23 mouse cellular contexts compared by ENCODE assay signal in genomic region chr10:22921035-22921965, GRCm38 (mm10).
DNase-seq lines count a peak whose midpoint lies in the region; ATAC-seq lines count a peak whose summit lies in the region.
"Had no signal": no experiment of that assay in that cellular context is flagged by ENCODE, and none has a peak within 500 bp of the region (broad histone marks: within the 10 kb centered on the region; RNA-seq: fewer than 3 reads in every experiment).

No protein-coding gene starts in this region.

- H3K4me2 ChIP-seq in heart, embryonic 14.5 days (ENCODE audit: low read length) = no peak overlapping the region
- peak overlapping the region; percentile 25; the same call in 1 of the 2 replicates for H3K4me2 ChIP-seq in kidney, embryonic 15.5 days
- no peak overlapping the region for H3K4me2 ChIP-seq in midbrain, embryonic 14.5 days (ENCODE audit: low read length)
- H3K4me2 ChIP-seq in midbrain, embryonic 11.5 days = no peak overlapping the region
- no peak overlapping the region for H3K4me2 ChIP-seq in stomach, embryonic 14.5 days (replicated peaks; ENCODE audit: low read depth, low read length)
- H3K4me2 ChIP-seq: hindbrain, embryonic 14.5 days; midbrain, embryonic 12.5 days; neural tube, embryonic 12.5 days had no signal

- 58% methylated on average over 11 of the region's 11 CpGs for WGBS in heart, embryonic 14.5 days
- 30% methylated on average over 11 of the region's 11 CpGs for WGBS in kidney, embryonic 15.5 days
- 71% methylated on average over 11 of the region's 11 CpGs for WGBS in midbrain, embryonic 14.5 days
- WGBS in midbrain, embryonic 11.5 days = 76% methylated on average over 11 of the region's 11 CpGs
- WGBS in stomach, embryonic 14.5 days = 43% methylated on average over 11 of the region's 11 CpGs

- intact Hi-C loops in heart, postnatal 14 days (cut with DNase I) = no loop called here

- H3K27ac ChIP-seq in heart, embryonic 14.5 days (replicated peaks in 1 of 2; ENCODE audit: control insufficient read depth in 1 of 2, insufficient read depth in 1 of 2, low read depth in 2 of 2, low read length in 2 of 2) = peak overlapping the region; percentile 21 to 33; a peak in 1 of 4 replicates
- H3K27ac ChIP-seq in kidney, embryonic 15.5 days = peak overlapping the region; percentile 89
- no peak overlapping the region for H3K27ac ChIP-seq in midbrain, embryonic 14.5 days (replicated peaks; ENCODE audit: low read depth, low read length)
- no peak overlapping the region for H3K27ac ChIP-seq in midbrain, embryonic 11.5 days (ENCODE audit: low read depth, low read length)
- H3K27ac ChIP-seq in stomach, embryonic 14.5 days (ENCODE audit: low read length) = peak overlapping the region; percentile 63; the same call in 1 of the 2 replicates
- H3K27ac ChIP-seq: heart, embryonic 10.5 days; hindbrain, embryonic 14.5 days; liver, embryonic 14.5 days; macrophage; midbrain, embryonic 12.5 days; neural tube, embryonic 12.5 days had no signal

- no peaks in the 10 kb centered on the region for H3K27me3 ChIP-seq in heart, embryonic 14.5 days (ENCODE audit: control insufficient read depth, insufficient read depth, low read length)
- H3K27me3 ChIP-seq in kidney, embryonic 15.5 days = no peaks in the 10 kb centered on the region
- no peaks in the 10 kb centered on the region for H3K27me3 ChIP-seq in midbrain, embryonic 14.5 days (ENCODE audit: control insufficient read depth, insufficient read depth, low read length)
- no peaks in the 10 kb centered on the region for H3K27me3 ChIP-seq in midbrain, embryonic 11.5 days (ENCODE audit: control insufficient read depth, insufficient read depth, low read length)
- no peaks in the 10 kb centered on the region for H3K27me3 ChIP-seq in stomach, embryonic 14.5 days (ENCODE audit: control insufficient read depth, insufficient read depth, low read length)
- H3K27me3 ChIP-seq: CH12.LX; midbrain, embryonic 12.5 days; neural tube, embryonic 12.5 days had no signal

- no peak overlapping the region for H3K9ac ChIP-seq in heart, embryonic 14.5 days (ENCODE audit: low read length)
- no peak overlapping the region for H3K9ac ChIP-seq in kidney, embryonic 15.5 days
- H3K9ac ChIP-seq in midbrain, embryonic 14.5 days (replicated peaks; ENCODE audit: low read length) = no peak overlapping the region
- no peak overlapping the region for H3K9ac ChIP-seq in midbrain, embryonic 11.5 days (ENCODE audit: low read length)
- no peak overlapping the region for H3K9ac ChIP-seq in stomach, embryonic 14.5 days (replicated peaks; ENCODE audit: low read depth, low read length)
- H3K9ac ChIP-seq: hindbrain, embryonic 14.5 days; liver, embryonic 14.5 days; midbrain, embryonic 12.5 days; neural tube, embryonic 12.5 days had no signal

- H3K4me1 ChIP-seq in heart, embryonic 14.5 days (ENCODE audit: control insufficient read depth in 2 of 2, insufficient read depth in 2 of 2, low read length in 2 of 2) = no peaks in the 10 kb centered on the region; a peak in 1 of 4 replicates
- H3K4me1 ChIP-seq in kidney, embryonic 15.5 days = peaks cover 17% of the 10 kb centered on the region
- H3K4me1 ChIP-seq in midbrain, embryonic 14.5 days (ENCODE audit: control insufficient read depth, insufficient read depth, low read length) = no peaks in the 10 kb centered on the region
- no peaks in the 10 kb centered on the region for H3K4me1 ChIP-seq in midbrain, embryonic 11.5 days (ENCODE audit: control insufficient read depth, insufficient read depth, low read length)
- peaks cover 28% of the 10 kb centered on the region for H3K4me1 ChIP-seq in stomach, embryonic 14.5 days (ENCODE audit: control insufficient read depth, insufficient read depth, low read length)
- H3K4me1 ChIP-seq: midbrain, embryonic 12.5 days; neural tube, embryonic 12.5 days had no signal

- DNase-seq in heart, postnatal 14 days = no peak
- DNase-seq in kidney, postnatal 14 days = no peak
- DNase-seq in midbrain, embryonic 14.5 days = peak; percentile 8
- DNase-seq in midbrain, embryonic 11.5 days (ENCODE audit: low spot score, missing footprints) = no peak
- DNase-seq: cerebellum, adult 18-20 months; cerebellum, postnatal 25 days; embryo, embryonic 11 days; gastrocnemius, postnatal 25 days; kidney, postnatal 25 days; right cerebral cortex, postnatal 14 days; thymus, postnatal 25 days had no signal

- H3K4me3 ChIP-seq in heart, embryonic 14.5 days (ENCODE audit: control insufficient read depth in 1 of 2, insufficient read depth in 1 of 2, low read depth in 1 of 2, low read length in 2 of 2) = no peak overlapping the region
- H3K4me3 ChIP-seq in kidney, embryonic 15.5 days (replicated peaks) = no peak overlapping the region
- H3K4me3 ChIP-seq in midbrain, embryonic 14.5 days (replicated peaks; ENCODE audit: low read depth, low read length) = no peak overlapping the region
- H3K4me3 ChIP-seq in midbrain, embryonic 11.5 days (ENCODE audit: low read depth, low read length) = no peak overlapping the region
- no peak overlapping the region for H3K4me3 ChIP-seq in stomach, embryonic 14.5 days (ENCODE audit: low read depth, low read length)
- H3K4me3 ChIP-seq: heart, embryonic 10.5 days; midbrain, embryonic 12.5 days; neural tube, embryonic 12.5 days had no signal

- no peak for ATAC-seq in heart, embryonic 14.5 days (ENCODE audit: insufficient number of reproducible peaks, insufficient read depth, low FRiP score, low read depth)
- peak; percentile 82 for ATAC-seq in kidney, embryonic 15.5 days (replicated peaks; ENCODE audit: low FRiP score)
- ATAC-seq in midbrain, embryonic 14.5 days (ENCODE audit: low FRiP score, low TSS enrichment) = no peak
- no peak for ATAC-seq in midbrain, embryonic 11.5 days (ENCODE audit: low FRiP score)
- no peak for ATAC-seq in stomach, embryonic 14.5 days (ENCODE audit: insufficient number of reproducible peaks, insufficient read depth, low FRiP score, low read depth)
- no peak for ATAC-seq in megakaryocyte, adult 5-6 weeks (ENCODE audit: poor library complexity, severe bottlenecking)
- ATAC-seq: forebrain, embryonic 16.5 days had no signal

- H3K9me3 ChIP-seq in heart, embryonic 14.5 days (ENCODE audit: control insufficient read depth, low read length) = no peaks in the 10 kb centered on the region
- no peaks in the 10 kb centered on the region for H3K9me3 ChIP-seq in kidney, embryonic 15.5 days (replicated peaks)
- H3K9me3 ChIP-seq in midbrain, embryonic 14.5 days (ENCODE audit: control insufficient read depth, low read length) = no peaks in the 10 kb centered on the region
- H3K9me3 ChIP-seq in midbrain, embryonic 11.5 days (ENCODE audit: control insufficient read depth, low read length) = no peaks in the 10 kb centered on the region
- H3K9me3 ChIP-seq in stomach, embryonic 14.5 days (ENCODE audit: control insufficient read depth, low read depth, low read length) = no peaks in the 10 kb centered on the region
- H3K9me3 ChIP-seq: heart, embryonic 10.5 days; midbrain, embryonic 12.5 days; neural tube, embryonic 12.5 days had no signal

- H3K36me3 ChIP-seq in heart, embryonic 14.5 days (ENCODE audit: control insufficient read depth, insufficient read depth, low read length) = no peaks in the 10 kb centered on the region
- H3K36me3 ChIP-seq in kidney, embryonic 15.5 days = no peaks in the 10 kb centered on the region
- H3K36me3 ChIP-seq in midbrain, embryonic 14.5 days (ENCODE audit: control insufficient read depth, insufficient read depth, low read length) = no peaks in the 10 kb centered on the region
- no peaks in the 10 kb centered on the region for H3K36me3 ChIP-seq in midbrain, embryonic 11.5 days (ENCODE audit: control insufficient read depth, insufficient read depth, low read length)
- no peaks in the 10 kb centered on the region for H3K36me3 ChIP-seq in stomach, embryonic 14.5 days (ENCODE audit: control insufficient read depth, insufficient read depth, low read length)
- H3K36me3 ChIP-seq: heart, embryonic 10.5 days; midbrain, embryonic 12.5 days; neural tube, embryonic 12.5 days had no signal

Comparison
In these comparisons a context has a peak if more than half of its experiments do, and no peak if none do; other contexts are left out.
1. H3K27ac ChIP-seq: peak in heart, embryonic 14.5 days (2 of 2), kidney, embryonic 15.5 days (single experiment) and stomach, embryonic 14.5 days (single experiment); none in midbrain, embryonic 14.5 days (single experiment) and midbrain, embryonic 11.5 days (single experiment).